10 mouse cellular contexts compared by ENCODE assay signal in the genomic region with DNA sequence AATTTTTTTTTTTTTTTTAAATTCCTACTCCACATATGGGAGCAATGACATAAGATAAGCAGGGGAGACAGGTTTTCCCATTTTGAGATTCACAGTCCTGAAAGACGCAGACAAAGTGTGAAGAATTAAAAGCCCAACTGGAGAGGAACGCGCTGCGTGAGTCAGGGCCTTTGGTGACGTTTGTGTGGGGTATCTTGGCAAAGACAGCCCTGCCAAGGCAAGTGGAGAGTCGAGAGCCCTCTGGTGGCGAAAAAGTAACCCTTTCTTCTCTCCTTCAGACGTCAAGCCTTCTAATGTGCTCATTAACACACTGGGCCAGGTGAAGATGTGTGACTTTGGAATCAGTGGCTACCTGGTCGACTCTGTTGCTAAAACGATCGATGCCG.
A peak's percentile ranks its signal among the peaks of the same experiment; 100 is the strongest.
DNase-seq lines count a peak whose midpoint lies in the region; ATAC-seq and TF ChIP-seq lines count a peak whose summit lies in the region.
"Had no signal": no experiment of that assay in that cellular context is flagged by ENCODE, and none has a peak within 500 bp of the region (broad histone marks: within the 10 kb centered on the region; RNA-seq: fewer than 3 reads in every experiment).

No protein-coding gene starts in this region.

- no peak overlapping the region for H3K4me2 ChIP-seq in hindbrain, embryonic 13.5 days
- H3K4me2 ChIP-seq in hindbrain, embryonic 14.5 days (replicated peaks), result no peak overlapping the region
- H3K4me2 ChIP-seq: embryonic facial prominence, embryonic 15.5 days had no signal

- no peaks in the 10 kb centered on the region for H3K27me3 ChIP-seq in hindbrain, embryonic 10.5 days (ENCODE audit: insufficient read depth, poor library complexity, severe bottlenecking)
- H3K27me3 ChIP-seq in hindbrain, embryonic 13.5 days, result no peaks in the 10 kb centered on the region
- H3K27me3 ChIP-seq in Patski, result no peaks in the 10 kb centered on the region
- H3K27me3 ChIP-seq in hindbrain, embryonic 14.5 days (ENCODE audit: control insufficient read depth, insufficient read depth, low read length), result no peaks in the 10 kb centered on the region
- H3K27me3 ChIP-seq: embryonic facial prominence, embryonic 15.5 days; megakaryocyte, embryonic 14.5 days had no signal

- peak; percentile 76 for TF ChIP-seq CTCF in Patski (IDR thresholded peaks at IDR 0.05)

- no peak overlapping the region for H3K9ac ChIP-seq in hindbrain, embryonic 13.5 days
- no peak overlapping the region for H3K9ac ChIP-seq in hindbrain, embryonic 14.5 days
- H3K9ac ChIP-seq: embryonic facial prominence, embryonic 15.5 days had no signal

- H3K4me3 ChIP-seq in hindbrain, embryonic 10.5 days, result no peak overlapping the region
- no peak overlapping the region for H3K4me3 ChIP-seq in hindbrain, embryonic 13.5 days
- H3K4me3 ChIP-seq in hindbrain, embryonic 14.5 days (replicated peaks; ENCODE audit: low read length), result no peak overlapping the region
- H3K4me3 ChIP-seq: embryonic facial prominence, embryonic 15.5 days; megakaryocyte, embryonic 14.5 days had no signal

- peaks cover 13% of the 10 kb centered on the region; the same call in 1 of the 2 replicates for H3K9me3 ChIP-seq in hindbrain, embryonic 10.5 days
- H3K9me3 ChIP-seq in hindbrain, embryonic 13.5 days, result no peaks in the 10 kb centered on the region; the same call in 1 of the 2 replicates
- no peaks in the 10 kb centered on the region; the same call in 1 of the 2 replicates for H3K9me3 ChIP-seq in hindbrain, embryonic 14.5 days (ENCODE audit: control insufficient read depth, low read length)
- H3K9me3 ChIP-seq: embryonic facial prominence, embryonic 15.5 days had no signal

- POLR2A ChIA-PET in Patski (lab: Charles Lee), result no interaction called here

- intact Hi-C loops in left cerebral cortex, postnatal 14 days (cut with DNase I), result loop anchor here (5.0 kb wide), 2 partner anchors 129 to 1026 kb away; no protein-coding TSS in a partner anchor

- H3K4me1 ChIP-seq in hindbrain, embryonic 10.5 days (replicated peaks), result no peaks in the 10 kb centered on the region
- no peaks in the 10 kb centered on the region for H3K4me1 ChIP-seq in hindbrain, embryonic 13.5 days (replicated peaks)
- no peaks in the 10 kb centered on the region for H3K4me1 ChIP-seq in hindbrain, embryonic 14.5 days (replicated peaks; ENCODE audit: control insufficient read depth, insufficient read depth, low read length)
- H3K4me1 ChIP-seq: embryonic facial prominence, embryonic 15.5 days had no signal

- H3K27ac ChIP-seq in hindbrain, embryonic 10.5 days, result no peak overlapping the region
- H3K27ac ChIP-seq in hindbrain, embryonic 13.5 days, result no peak overlapping the region
- H3K27ac ChIP-seq in hindbrain, embryonic 14.5 days, result no peak overlapping the region
- H3K27ac ChIP-seq: embryonic facial prominence, embryonic 15.5 days had no signal

- H3K36me3 ChIP-seq in hindbrain, embryonic 10.5 days, result peaks cover 82% of the 10 kb centered on the region
- peaks cover 50% of the 10 kb centered on the region for H3K36me3 ChIP-seq in hindbrain, embryonic 13.5 days
- peaks cover 46% of the 10 kb centered on the region for H3K36me3 ChIP-seq in hindbrain, embryonic 14.5 days (replicated peaks; ENCODE audit: control insufficient read depth, insufficient read depth)

- 60% methylated on average over 12 of the region's 12 CpGs for WGBS in hindbrain, embryonic 10.5 days
- WGBS in hindbrain, embryonic 13.5 days, result 58% methylated on average over 12 of the region's 12 CpGs
- WGBS in hindbrain, embryonic 14.5 days, result 54% methylated on average over 12 of the region's 12 CpGs

- in situ Hi-C loops in Patski (cut with MboI; ENCODE audit: low pct_unique_long_range_greater_than_20kb), result loop anchor here (5.0 kb wide), 2 partner anchors 134 to 1036 kb away; no protein-coding TSS in a partner anchor

- ATAC-seq in hindbrain, embryonic 13.5 days (ENCODE audit: low FRiP score), result no peak
- peak; percentile 75 for ATAC-seq in Patski
- no peak for ATAC-seq in hindbrain, embryonic 14.5 days (ENCODE audit: low FRiP score)
- ATAC-seq in monocyte, adult 5-6 weeks (replicated peaks; ENCODE audit: insufficient number of reproducible peaks, low FRiP score, low TSS enrichment, poor library complexity, severe bottlenecking), result peak; percentile 48; the same call in 1 of the 2 replicates

- peak; percentile 25 for DNase-seq in hindbrain, embryonic 10.5 days (ENCODE audit: low spot score)
- DNase-seq in Patski (ENCODE audit: low read depth, low spot score), result no peak
- peak; percentile 34 for DNase-seq in embryo, embryonic 11.5 days (ENCODE audit: low read depth, low spot score)
- DNase-seq in hindbrain, embryonic 14.5 days (ENCODE audit: low spot score), result peak; percentile 49
- peak; percentile 75 to 82 for DNase-seq in left cerebral cortex, postnatal 14 days (ENCODE audit: low spot score in 2 of 2)
- DNase-seq in thymus, postnatal 36 days, result peak; percentile 12 to 21

- CTCF ChIA-PET in Patski (lab: Charles Lee), result interaction anchor here (1.4 to 2.7 kb wide), 4 partner anchors 10 to 135 kb away, joined by 6 to 13 read pairs (median 8); no protein-coding TSS in a partner anchor

Comparison
In these comparisons a context has a peak if more than half of its experiments do, and no peak if none do; other contexts are left out.
1. ATAC-seq: peak in Patski (single experiment) and monocyte, adult 5-6 weeks (single experiment); none in hindbrain, embryonic 13.5 days (single experiment) and hindbrain, embryonic 14.5 days (single experiment).